Mouse (Mus musculus): ENCODE results near the gene Ttc26. TPM values are rescaled to one million over a fixed set of nuclear protein-coding genes. Genes with fewer than 3 reads are reported as not detected.
"Not testable (repeated sequence)": the region's sequence is repeated elsewhere in the genome, so short reads cannot be mapped to it uniquely, and the experiment has no call there.

The Ttc26 gene
- polyA plus RNA-seq, 1 experiment = not detected

DNA sequence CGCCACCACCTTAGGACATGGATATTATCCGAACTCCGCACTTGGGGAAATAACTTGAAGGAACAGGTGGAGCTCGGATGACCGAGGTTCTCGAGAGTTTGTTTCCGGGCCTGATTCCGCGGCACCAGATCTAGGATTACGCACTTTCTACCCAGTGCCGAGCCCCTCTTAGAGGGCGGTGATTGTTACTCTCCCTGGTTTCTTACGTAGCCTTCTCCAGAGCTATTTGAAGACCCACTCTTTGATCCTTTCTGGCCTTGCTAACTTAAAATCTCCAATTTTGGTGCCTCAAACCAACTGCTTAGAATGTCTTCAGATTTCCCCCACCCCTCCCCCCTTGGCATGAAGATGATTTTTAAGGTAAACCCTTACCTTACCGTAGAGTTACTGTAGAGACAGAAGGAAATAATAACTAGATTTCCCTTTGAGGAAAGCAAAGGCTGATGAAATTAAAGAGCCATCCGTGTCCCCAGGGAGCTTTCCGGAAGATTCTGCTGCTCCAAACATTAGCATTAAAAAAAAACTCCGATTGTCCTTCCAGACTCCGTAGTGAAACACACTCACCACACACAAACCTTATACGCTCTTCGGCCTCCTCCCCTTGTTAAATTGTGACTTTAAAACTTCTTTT, 26.4 kb upstream of the Ttc26 start:
- Histone ChIP-seq H3K9me3 (ENCODE audit: control insufficient read depth, low read length) (no peaks in the 10 kb centered on the region), H3K4me3 (replicated peaks) (peak overlapping the region; percentile 91), H3K4me1 (ENCODE audit: control insufficient read depth) (peaks cover 67% of the 10 kb centered on the region), H3K27me3 (ENCODE audit: control insufficient read depth) (no peaks in the 10 kb centered on the region), H3K36me3 (ENCODE audit: control insufficient read depth) (peaks cover 39% of the 10 kb centered on the region)
- TF ChIP-seq TAL1 (IDR thresholded peaks at IDR 0.05; ENCODE audit: low read length) (no peak), GATA1 (IDR thresholded peaks at IDR 0.05; ENCODE audit: low read length) (no peak)

DNA sequence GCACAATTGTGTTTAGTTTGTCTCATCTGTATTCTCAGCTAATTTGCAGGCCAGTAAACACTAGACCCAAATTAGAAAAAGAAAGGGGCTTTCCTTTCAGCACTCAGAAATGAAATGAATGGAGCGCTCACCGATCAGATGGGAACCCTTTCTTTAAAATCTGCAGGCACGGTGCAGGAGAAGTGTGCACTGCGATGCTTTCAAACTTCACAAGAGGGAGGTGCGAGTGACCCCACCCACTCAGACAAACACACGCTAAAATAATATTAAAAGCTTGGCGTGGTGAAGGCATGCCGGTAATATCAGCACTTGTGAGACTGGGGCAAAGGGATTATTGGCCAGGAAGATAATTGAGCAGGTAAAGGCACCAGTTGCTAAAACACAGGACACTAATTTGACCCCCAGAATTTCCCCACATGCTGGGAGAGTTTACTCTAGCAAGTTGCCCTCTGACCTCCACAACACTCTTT, 25.9 kb upstream of the Ttc26 start:
- Histone ChIP-seq H3K9me3 (ENCODE audit: control insufficient read depth, low read length) (no peaks in the 10 kb centered on the region), H3K4me1 (ENCODE audit: control insufficient read depth) (peaks cover 67% of the 10 kb centered on the region), H3K36me3 (ENCODE audit: control insufficient read depth) (peaks cover 33% of the 10 kb centered on the region), H3K4me3 (replicated peaks) (peak overlapping the region; percentile 91), H3K27me3 (ENCODE audit: control insufficient read depth) (no peaks in the 10 kb centered on the region)
- TF ChIP-seq GATA1 (IDR thresholded peaks at IDR 0.05; ENCODE audit: low read length) (no peak), TAL1 (IDR thresholded peaks at IDR 0.05; ENCODE audit: low read length) (no peak)

DNA sequence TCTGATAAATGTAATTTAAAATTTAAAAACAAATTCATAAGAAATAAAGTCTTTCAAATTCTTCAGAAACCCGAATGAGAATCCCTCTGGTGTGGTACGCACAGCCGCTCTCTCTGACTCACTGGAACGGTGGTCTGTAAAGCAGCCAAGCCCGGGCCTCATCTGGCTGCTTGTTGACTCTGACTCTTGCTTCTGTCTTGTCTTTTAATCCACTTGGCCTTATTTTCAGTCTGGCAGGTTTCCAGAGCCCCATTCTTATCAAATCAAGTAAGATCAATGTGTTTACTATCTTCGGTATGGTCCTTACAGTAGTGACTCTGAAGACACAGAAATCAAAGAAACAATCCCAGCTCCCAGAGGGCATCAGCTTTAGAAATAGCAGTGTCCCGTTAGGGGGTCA, 25.4 kb upstream of the Ttc26 start:
- TF ChIP-seq TAL1 (IDR thresholded peaks at IDR 0.05; ENCODE audit: low read length) = no peak
- no peak for TF ChIP-seq GATA1 (IDR thresholded peaks at IDR 0.05; ENCODE audit: low read length)
- Histone ChIP-seq H3K9me3 (ENCODE audit: control insufficient read depth, low read length) (no peaks in the 10 kb centered on the region), H3K36me3 (ENCODE audit: control insufficient read depth) (peaks cover 29% of the 10 kb centered on the region), H3K4me3 (replicated peaks) (peak overlapping the region; percentile 91), H3K27me3 (ENCODE audit: control insufficient read depth) (no peaks in the 10 kb centered on the region), H3K4me1 (ENCODE audit: control insufficient read depth) (peaks cover 67% of the 10 kb centered on the region)

DNA sequence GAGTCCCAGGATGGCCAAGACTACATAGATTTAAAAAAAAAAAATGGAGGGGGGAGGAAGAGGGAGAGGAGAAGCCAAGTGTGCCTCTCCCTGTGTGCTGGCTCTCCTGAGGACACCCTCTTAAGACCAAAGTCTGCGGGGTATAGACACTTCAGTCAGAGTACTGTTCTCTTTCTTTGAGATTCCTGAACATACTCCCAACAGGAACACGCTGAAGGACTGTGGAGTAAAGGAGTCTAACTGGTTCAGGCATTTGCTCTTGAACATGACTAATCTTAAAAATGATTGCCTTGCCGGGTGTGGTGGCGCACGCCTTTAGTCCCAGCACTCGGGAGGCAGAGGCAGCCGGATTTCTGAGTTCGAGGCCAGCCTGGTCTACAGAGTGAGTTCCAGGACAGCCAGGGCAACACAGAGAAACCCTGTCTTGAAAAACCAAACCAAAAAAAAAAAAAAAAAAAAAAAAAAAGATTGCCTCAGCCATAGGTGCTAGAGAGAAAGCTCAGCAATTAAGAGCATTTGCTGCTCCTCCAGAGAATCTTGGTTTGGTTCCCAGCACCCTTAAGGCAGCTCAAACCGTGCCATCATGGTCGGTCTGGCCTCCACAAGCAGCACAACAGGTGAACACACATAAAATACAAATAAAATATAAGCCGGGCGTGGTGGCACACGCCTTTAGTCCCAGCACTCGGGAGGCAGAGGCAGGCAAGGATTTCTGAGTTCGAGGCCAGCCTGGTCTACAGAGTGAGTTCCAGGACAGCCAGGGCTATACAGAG, 24.4 kb upstream of the Ttc26 start:
- not testable (repeated sequence) for H3K27me3 ChIP-seq (ENCODE audit: control insufficient read depth); H3K4me3 ChIP-seq (replicated peaks); H3K9me3 ChIP-seq (ENCODE audit: control insufficient read depth, low read length)
- Histone ChIP-seq H3K36me3 (ENCODE audit: control insufficient read depth) (peaks cover 19% of the 10 kb centered on the region), H3K4me1 (ENCODE audit: control insufficient read depth) (peaks cover 65% of the 10 kb centered on the region)

DNA sequence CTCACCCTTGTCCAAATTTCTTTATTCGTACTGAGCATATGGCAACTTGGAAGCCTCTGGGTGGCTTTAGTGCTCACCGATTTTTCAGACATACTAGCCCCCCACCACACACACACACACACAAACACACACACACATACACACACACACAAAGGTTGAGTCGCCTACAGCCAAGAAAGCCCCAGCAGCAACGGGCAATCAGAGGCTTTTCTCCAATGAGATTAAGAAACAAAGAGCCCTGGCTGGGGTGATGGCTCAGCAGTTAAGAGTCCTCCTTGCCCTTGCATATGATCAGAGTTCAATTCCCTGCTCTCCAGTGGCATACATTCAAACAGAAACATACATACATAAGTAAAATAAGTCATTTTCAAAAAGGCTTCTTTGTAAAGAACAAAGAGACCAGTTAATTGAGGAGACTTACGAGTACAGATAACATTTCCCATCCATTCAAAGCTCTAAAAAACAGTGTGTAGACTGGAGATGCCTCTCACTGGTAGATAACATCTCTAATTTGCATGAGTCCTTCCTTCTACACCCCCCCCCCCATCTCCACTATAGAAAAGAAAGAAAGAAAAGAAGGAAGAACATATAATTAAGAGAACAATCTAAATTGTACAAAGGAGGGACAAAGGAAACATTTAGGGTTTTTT, 23.5 kb upstream of the Ttc26 start:
- Histone ChIP-seq H3K27me3 (ENCODE audit: control insufficient read depth) (no peaks in the 10 kb centered on the region), H3K4me3 (replicated peaks) (no peak overlapping the region), H3K9me3 (ENCODE audit: control insufficient read depth, low read length) (no peaks in the 10 kb centered on the region), H3K4me1 (ENCODE audit: control insufficient read depth) (peaks cover 62% of the 10 kb centered on the region), H3K36me3 (ENCODE audit: control insufficient read depth) (peaks cover 10% of the 10 kb centered on the region)
- TF ChIP-seq GATA1 (IDR thresholded peaks at IDR 0.05; ENCODE audit: low read length) = no peak
- TF ChIP-seq TAL1 (IDR thresholded peaks at IDR 0.05; ENCODE audit: low read length) = no peak

DNA sequence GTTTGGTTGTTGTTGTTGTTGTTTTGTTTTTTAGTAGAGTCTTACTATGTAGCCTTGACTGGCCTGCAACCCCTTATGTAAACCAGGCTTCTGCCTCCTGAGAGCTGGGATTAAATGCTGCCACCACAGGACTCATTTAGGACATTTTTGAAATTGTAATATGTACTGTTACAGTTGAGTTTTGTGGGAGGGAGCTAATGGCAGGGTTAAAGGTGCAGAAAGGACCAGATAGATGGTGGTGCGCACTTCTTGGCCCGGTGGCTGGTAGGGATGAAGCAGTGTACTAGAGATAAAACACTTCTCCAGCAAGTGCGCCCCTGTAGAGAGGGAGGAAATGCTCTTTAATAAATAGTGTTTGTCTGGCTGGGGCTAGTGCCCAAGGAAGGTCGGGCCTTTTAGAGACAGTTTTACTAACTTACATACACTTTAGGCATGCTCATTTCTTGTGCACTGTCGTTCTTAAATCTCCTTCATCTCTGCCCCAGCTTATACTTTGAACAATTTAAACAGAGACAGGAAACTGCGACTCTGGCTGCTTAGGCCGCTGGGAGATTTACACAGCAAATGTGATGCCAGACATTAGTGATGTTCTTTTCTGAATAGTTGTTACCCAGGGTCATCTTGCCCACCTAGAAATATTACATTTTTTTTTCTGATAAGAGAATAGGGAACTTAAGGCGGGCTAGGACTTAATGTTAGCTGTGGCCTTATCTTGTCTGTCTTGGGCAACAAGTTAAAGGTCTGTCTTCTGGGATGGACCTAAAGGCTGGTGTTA, 22.8 kb upstream of the Ttc26 start:
- no peaks in the 10 kb centered on the region for H3K9me3 ChIP-seq (ENCODE audit: control insufficient read depth, low read length)

DNA sequence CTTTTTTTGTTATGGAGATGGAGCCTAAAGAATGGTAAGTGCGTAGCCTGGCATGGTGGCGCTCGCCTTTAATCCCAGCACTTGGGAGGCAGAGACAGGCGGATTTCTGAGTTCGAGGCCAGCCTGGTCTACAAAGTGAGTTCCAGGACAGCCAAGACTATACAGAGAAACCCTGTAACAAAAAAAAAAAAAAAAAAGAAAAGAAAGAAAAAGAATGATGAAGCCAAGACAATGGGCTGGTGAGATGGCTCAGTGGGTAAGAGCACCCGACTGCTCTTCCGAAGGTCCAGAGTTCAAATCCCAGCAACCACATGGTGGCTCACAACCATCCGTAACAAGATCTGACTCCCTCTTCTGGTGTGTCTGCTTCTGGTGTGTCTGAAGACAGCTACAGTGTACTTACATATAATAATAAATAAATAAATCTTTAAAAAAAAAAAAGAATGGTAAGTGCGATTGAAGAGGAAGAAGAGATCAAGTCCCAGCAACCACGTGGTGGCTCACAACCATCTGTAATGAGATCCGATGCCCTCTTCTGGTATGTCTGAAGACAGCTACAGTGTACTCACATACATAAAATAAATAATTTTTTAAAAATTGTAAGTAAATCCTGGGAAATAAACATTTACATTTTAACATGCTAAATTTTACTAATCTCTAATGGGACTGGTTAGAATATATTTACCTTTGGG, 22.1 kb upstream of the Ttc26 start:
- not testable (repeated sequence) for H3K9me3 ChIP-seq (ENCODE audit: control insufficient read depth, low read length); H3K4me3 ChIP-seq (replicated peaks); H3K27me3 ChIP-seq (ENCODE audit: control insufficient read depth); H3K36me3 ChIP-seq (ENCODE audit: control insufficient read depth)
- H3K4me1 ChIP-seq (ENCODE audit: control insufficient read depth) = peaks cover 65% of the 10 kb centered on the region

More for the DNA sequence above, 22.8 kb upstream of the Ttc26 start:
- Histone ChIP-seq H3K4me3 (replicated peaks) (no peak overlapping the region), H3K36me3 (ENCODE audit: control insufficient read depth) (peaks cover 3% of the 10 kb centered on the region), H3K27me3 (ENCODE audit: control insufficient read depth) (no peaks in the 10 kb centered on the region), H3K4me1 (ENCODE audit: control insufficient read depth) (peaks cover 64% of the 10 kb centered on the region)
- TF ChIP-seq GATA1 (IDR thresholded peaks at IDR 0.05; ENCODE audit: low read length) = no peak
- no peak for TF ChIP-seq TAL1 (IDR thresholded peaks at IDR 0.05; ENCODE audit: low read length)

DNA sequence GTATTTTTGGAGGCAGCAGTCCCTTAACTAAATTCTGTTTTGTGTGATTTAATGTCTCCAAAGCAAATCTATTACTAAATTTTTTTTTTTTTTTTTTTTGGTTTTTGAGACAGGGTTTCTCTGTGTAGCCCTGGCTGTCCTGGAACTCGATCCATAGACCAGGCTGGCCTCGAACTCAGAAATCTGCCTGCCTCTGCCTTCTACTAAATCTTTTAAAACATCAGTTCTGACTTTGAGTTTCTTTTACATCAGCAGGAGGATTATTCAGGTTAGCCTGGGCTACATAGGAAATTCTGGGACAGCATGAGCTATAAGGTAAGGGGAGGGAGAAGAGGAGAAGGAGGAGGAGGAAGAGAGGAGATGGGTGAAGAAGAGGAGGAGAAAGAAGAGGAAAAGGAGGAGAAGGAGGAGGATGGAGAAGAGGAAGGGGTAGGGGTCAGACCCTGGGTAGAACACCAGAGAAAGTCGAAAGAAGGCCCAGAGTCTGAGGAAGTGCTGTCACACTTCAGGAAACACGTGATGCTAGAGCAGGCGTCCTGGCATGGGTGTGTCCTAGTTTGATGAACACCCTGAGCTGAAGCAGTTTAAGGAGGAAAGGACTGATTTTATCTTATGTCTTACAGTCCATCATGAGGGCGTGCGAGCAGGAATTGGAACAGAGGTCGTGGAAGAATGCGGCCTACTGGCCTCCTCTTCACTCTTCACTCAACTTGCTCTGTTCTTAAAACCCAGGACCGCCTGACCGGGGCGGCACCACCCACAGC, 21.4 kb upstream of the Ttc26 start:
- peaks cover 62% of the 10 kb centered on the region for H3K4me1 ChIP-seq (ENCODE audit: control insufficient read depth)
- no peaks in the 10 kb centered on the region for H3K36me3 ChIP-seq (ENCODE audit: control insufficient read depth)
- no peaks in the 10 kb centered on the region for H3K27me3 ChIP-seq (ENCODE audit: control insufficient read depth)
- no peak for TF ChIP-seq TAL1 (IDR thresholded peaks at IDR 0.05; ENCODE audit: low read length)
- peak; percentile 35; the same call in 1 of the 2 replicates for TF ChIP-seq GATA1 (IDR thresholded peaks at IDR 0.05; ENCODE audit: low read length)
- peak overlapping the region; percentile 31 for H3K4me3 ChIP-seq (replicated peaks)
- no peaks in the 10 kb centered on the region for H3K9me3 ChIP-seq (ENCODE audit: control insufficient read depth, low read length)

Measured in erythroblast, embryonic 14.5 days (primary cell).